Mouse (Mus musculus) layer of hippocampus, postnatal 10 days (tissue): ENCODE results near the gene Pgm1. TPM values are rescaled to one million over a fixed set of nuclear protein-coding genes. Genes with fewer than 3 reads are reported as not detected.

Experiments
- DNase-seq, 2 experiments: peaks; one replicate each; pipeline ENCODE4 v3.0.0; 2021; ENCODE audit warnings: low spot score in 2 of 2
- long read RNA-seq: library from polyadenylated mRNA; stranded (forward); transcript quantifications from one replicate; pipeline ENCODE4 v2.0.0, GENCODE M21; 2023
- total RNA-seq, 2 experiments: library from RNA; stranded (reverse); gene quantifications; 2 replicates each; pipeline ENCODE4 v1.2.3; 2021

Pgm1 gene
- 10 to 100 TPM; 52.7 to 55.7 TPM for total RNA-seq
- long read RNA-seq, transcript Pgm1-201 (11 exons, 2,371 nt) = major isoform, 54 of 86 reads
- long read RNA-seq, partial matches to known transcripts = 27 of 86 reads
- long read RNA-seq, other reads (novel, unspliced or antisense) = 5 of 86 reads

- no peak for DNase-seq
Observed at GRCm38 (mm10) chr4:99929149-99929612, at the start of gene Pgm1. TSS of gene Pgm1 (plus strand) at chr4:99929414.

- peak; percentile 27 to 44 for DNase-seq
Observed at GRCm38 (mm10) chr4:99881882-99882281, 47.3 kb upstream of the Pgm1 start.

- no peak for DNase-seq
Observed at GRCm38 (mm10) chr4:99882405-99882804, 46.8 kb upstream of the Pgm1 start.

GRCm38 (mm10) chr4:99913894-99914451 lies 15.2 kb upstream of the Pgm1 start:
- DNase-seq = no peak

GRCm38 (mm10) chr4:99926380-99926779 lies 2.8 kb upstream of the Pgm1 start:
- no peak for DNase-seq

GRCm38 (mm10) chr4:99928521-99928920 lies 693 bp upstream of the Pgm1 start:
- no peak for DNase-seq

- DNase-seq = peak; percentile 71 to 80
Observed at GRCm38 (mm10) chr4:99929613-99930517, 651 bp downstream of the Pgm1 start, which contains the start of gene Itgb3bp. TSS of gene Itgb3bp (minus strand) at chr4:99929813.

GRCm38 (mm10) chr4:99930518-99931239 lies 1.5 kb downstream of the Pgm1 start:
- no peak for DNase-seq

- DNase-seq = no peak
Observed at GRCm38 (mm10) chr4:99931240-99931580, 2.0 kb downstream of the Pgm1 start.

- DNase-seq = no peak
Observed at GRCm38 (mm10) chr4:99931807-99932206, 2.6 kb downstream of the Pgm1 start.

GRCm38 (mm10) chr4:99934859-99935258 lies 5.6 kb downstream of the Pgm1 start:
- DNase-seq = no peak

GRCm38 (mm10) chr4:99936278-99936677 lies 7.1 kb downstream of the Pgm1 start:
- no peak for DNase-seq

- no peak for DNase-seq
Observed at GRCm38 (mm10) chr4:99939711-99940505, 10.7 kb downstream of the Pgm1 start.

GRCm38 (mm10) chr4:99941655-99942414 lies 12.6 kb downstream of the Pgm1 start:
- DNase-seq = no peak

- no peak for DNase-seq
Observed at GRCm38 (mm10) chr4:99944606-99945005, 15.4 kb downstream of the Pgm1 start.

GRCm38 (mm10) chr4:99945011-99945410 lies 15.8 kb downstream of the Pgm1 start:
- no peak for DNase-seq

- DNase-seq = no peak
Observed at GRCm38 (mm10) chr4:99946516-99946915, 17.3 kb downstream of the Pgm1 start.

GRCm38 (mm10) chr4:99947192-99947591 lies 18.0 kb downstream of the Pgm1 start:
- no peak for DNase-seq

GRCm38 (mm10) chr4:99947896-99948295 lies 18.7 kb downstream of the Pgm1 start:
- DNase-seq = no peak

- DNase-seq = no peak
Observed at GRCm38 (mm10) chr4:99953904-99954303, 24.7 kb downstream of the Pgm1 start.
